Mouse (Mus musculus) ES-Bruce4 (cell line): ENCODE measurements at regions not wholly inside any gene's neighbourhood (a gene's known extent, or its start where the extent isn't known, plus 50 kb on each side); places are given as distances from the start of the nearest gene placed in this dataset.

Experiments used
- CTCF ChIP-seq: IDR thresholded peaks from one replicate; pipeline ENCODE4 v1.8.1; 2011; ENCODE audit warnings: low read depth, low read length
- EP300 ChIP-seq: IDR thresholded peaks from 2 replicates; pipeline ENCODE4 v1.6.1; 2011; ENCODE audit warnings: low read depth, low read length; ENCODE audit not compliant: insufficient read depth
- POLR2A ChIP-seq: IDR thresholded peaks from one replicate; pipeline ENCODE4 v1.8.1; 2011; ENCODE audit warnings: low read length; ENCODE audit not compliant: insufficient read depth

DNA sequence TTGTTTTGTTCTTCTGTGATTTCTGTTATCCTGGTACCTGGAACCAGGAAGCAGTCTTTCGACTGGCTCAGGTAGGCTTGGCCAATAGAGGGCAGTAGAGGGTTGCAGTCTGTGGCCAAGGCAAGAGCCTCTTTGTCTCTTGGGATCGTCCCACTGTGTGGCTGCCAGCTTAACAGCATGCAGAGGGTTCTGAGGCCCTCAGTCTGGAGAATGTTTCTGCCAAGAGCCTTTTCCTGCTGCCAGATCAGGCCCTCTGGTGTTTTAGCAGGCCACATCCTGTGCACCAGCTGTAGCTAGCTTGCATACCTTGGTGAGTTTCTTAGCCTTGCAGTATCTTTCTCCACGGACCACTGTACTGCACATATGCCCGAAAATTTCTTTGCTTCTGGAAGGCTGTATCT lies 103.6 kb upstream of the Ghitm start:
- TF ChIP-seq POLR2A (no peak), EP300 (no peak), CTCF (peak; percentile 73)
